Mouse (Mus musculus) cortical plate, adult 2 months (tissue): ENCODE measurements around the gene Otud6a. TPM values are rescaled to one million over a fixed set of nuclear protein-coding genes. Genes with fewer than 3 reads are reported as not detected.

ENCODE experiments used
- H3K27ac ChIP-seq: fragments of 200-500 bp; 2 replicates; pipeline ENCODE4 v1.5.1; 2012; ENCODE audit warnings: low read length, control low read depth, inconsistent platforms; ENCODE audit not compliant: insufficient read depth
- H3K4me1 ChIP-seq: fragments of 200-500 bp; 2 replicates; pipeline ENCODE4 v1.6.1; 2011; ENCODE audit warnings: low read length; ENCODE audit not compliant: control insufficient read depth, insufficient read depth
- H3K4me3 ChIP-seq: fragments of 200-500 bp; 2 replicates; pipeline ENCODE4 v1.5.1; 2011; ENCODE audit warnings: mild to moderate bottlenecking, low read length, control low read depth; ENCODE audit not compliant: insufficient read depth
- CTCF ChIP-seq: fragments of 200-500 bp; IDR thresholded peaks from 2 replicates; pipeline ENCODE4 v1.5.1; 2011; ENCODE audit warnings: mild to moderate bottlenecking, control low read depth, low read length; ENCODE audit not compliant: insufficient read depth; ENCODE audit errors: extremely low read depth
- POLR2A ChIP-seq: fragments of 200-500 bp; IDR thresholded peaks from 2 replicates; pipeline ENCODE4 v1.6.1; 2011; ENCODE audit warnings: mild to moderate bottlenecking, low read length, control low read depth; ENCODE audit not compliant: insufficient read depth; ENCODE audit errors: extremely low read depth
- polyA plus RNA-seq: library from polyadenylated mRNA; depleted of rRNA; stranded (reverse); fragments of >200 nt; gene quantifications from 2 replicates; pipeline ENCODE4 v1.2.3, GENCODE M21; 2012; rRNA removed

Gene Otud6a
- polyA plus RNA-seq, 1 experiment = not detected

DNA sequence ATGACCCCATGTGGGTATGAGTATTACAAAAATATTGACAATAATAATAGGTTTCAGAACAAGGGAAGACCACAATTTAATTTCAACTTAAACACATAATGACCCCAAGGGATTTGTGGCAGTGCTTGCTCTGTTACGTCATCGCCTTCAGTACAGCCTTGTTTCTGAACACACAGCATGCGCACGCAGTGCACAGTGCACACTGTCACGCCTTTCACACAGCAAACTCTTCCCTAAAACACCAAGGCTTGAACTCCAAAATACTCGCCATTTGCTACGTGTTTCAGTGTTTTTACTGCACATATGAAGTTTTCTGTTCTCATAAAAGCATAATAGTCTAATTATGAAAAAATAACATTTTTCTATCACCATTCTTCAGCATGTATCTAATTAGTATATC is 14.7 kb downstream of the Otud6a start:
- H3K4me3 ChIP-seq = no peak overlapping the region
- TF ChIP-seq POLR2A (no peak), CTCF (no peak)
- no peak overlapping the region for H3K27ac ChIP-seq
- H3K4me1 ChIP-seq = no peaks in the 10 kb centered on the region

DNA sequence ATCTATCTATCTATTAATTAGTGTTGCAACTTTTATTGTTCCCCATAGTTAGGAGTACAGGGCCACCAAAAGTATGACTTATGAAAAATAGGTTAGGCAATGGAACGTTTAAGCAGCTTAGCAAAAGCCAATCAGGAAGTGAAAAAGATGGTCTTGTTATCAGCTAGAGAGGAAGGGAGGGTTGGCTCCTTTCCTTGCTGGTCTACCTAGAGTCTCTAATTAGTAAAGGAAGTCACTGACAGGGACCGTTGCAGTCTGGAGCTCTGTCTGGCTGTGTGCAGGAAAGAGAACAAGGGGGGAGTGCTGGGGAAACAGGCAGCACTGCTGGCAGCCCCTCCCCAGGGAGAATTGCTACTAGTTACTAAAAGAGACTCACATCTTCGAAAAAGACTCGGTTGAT is 39.2 kb downstream of the Otud6a start:
- no peaks in the 10 kb centered on the region for H3K4me1 ChIP-seq
- no peak overlapping the region for H3K27ac ChIP-seq
- no peak overlapping the region for H3K4me3 ChIP-seq
- TF ChIP-seq CTCF (no peak), POLR2A (no peak)

DNA sequence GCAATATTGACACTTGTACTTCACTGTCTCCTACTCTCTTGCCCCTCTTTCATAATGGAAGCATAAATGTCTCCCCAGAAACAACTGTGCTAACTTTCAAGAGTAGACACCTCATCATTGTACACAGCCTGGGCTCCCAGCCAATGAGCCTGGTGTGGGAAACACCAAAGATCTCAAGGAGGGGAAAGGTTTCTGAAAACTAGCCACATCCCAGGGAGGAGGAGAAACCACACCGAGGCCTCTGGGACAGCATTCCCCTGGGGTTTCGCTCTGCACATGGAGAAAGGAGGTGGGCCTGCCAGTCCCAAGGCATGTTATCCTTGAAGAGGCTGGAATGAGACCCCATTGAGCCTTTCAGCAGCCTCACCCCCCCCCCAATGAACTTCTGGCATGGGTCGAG is 41.3 kb downstream of the Otud6a start:
- Histone ChIP-seq H3K27ac (no peak overlapping the region), H3K4me1 (no peaks in the 10 kb centered on the region), H3K4me3 (no peak overlapping the region)
- no peak for TF ChIP-seq POLR2A
- TF ChIP-seq CTCF = no peak

DNA sequence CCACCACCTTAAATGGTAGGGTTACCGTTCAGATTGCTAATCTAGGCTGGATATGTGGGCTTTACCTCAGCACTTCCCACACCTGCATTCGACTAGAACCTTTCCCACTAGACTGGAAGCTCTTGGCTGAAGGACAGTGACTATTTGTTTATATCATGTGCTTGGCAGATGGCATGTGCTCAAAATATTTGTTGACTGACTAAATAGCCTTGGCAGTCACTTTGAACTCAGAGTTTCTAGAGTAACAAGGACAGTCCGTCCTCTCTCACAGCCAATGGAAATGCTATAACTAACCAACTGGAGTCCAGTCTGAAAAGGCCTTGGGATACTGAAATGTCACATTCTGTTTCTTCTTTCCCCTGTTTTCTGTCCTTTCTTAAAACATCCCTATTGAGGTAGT is 42.7 kb downstream of the Otud6a start:
- TF ChIP-seq POLR2A (no peak), CTCF (no peak)
- Histone ChIP-seq H3K4me3 (no peak overlapping the region), H3K4me1 (no peaks in the 10 kb centered on the region), H3K27ac (no peak overlapping the region)

DNA sequence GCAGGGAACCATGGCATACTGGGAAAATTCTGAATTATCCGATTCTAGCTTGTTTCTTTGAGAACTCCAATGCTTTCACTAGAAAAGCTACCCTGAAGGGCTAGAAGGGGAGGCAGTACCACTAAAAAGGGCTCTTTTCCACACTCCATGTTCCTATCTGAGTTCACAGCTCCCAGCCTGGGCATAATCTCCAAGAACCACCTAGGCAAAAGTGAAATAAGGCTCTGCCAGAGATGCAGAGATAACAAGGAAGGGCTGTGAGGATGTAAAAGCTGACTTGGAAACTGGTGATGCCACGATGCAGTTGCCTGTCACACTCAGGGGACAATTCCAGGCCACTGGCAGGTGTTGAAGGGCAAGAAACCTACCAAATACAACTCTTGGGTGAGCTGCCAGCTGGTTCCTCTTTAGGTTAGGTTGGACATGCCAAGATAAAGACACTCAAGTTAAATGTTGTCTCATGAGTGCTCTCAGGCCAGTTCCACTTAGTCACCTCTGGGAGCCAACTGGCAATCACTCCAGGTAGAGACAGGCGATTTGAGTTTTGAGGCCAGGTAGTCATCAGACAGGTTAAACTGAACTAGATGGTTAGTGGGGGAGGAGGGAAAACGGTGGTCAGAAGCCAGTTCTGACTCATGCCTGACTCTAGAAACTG is 46.9 kb downstream of the Otud6a start:
- H3K4me1 ChIP-seq = no peaks in the 10 kb centered on the region
- H3K27ac ChIP-seq = no peak overlapping the region
- H3K4me3 ChIP-seq = no peak overlapping the region
- TF ChIP-seq CTCF (no peak), POLR2A (no peak)

Other genes with a start within 250 kb of the Otud6a start
- 0.17 and 0.31 TPM in 2 replicates for gene Awat2, start 13.7 kb downstream of the Otud6a start, polyA plus RNA-seq
- gene Igbp1, start 65.3 kb downstream of the Otud6a start, polyA plus RNA-seq = 42.9 and 46.0 TPM in 2 replicates
- 0.52 and 0.74 TPM in 2 replicates for gene Dgat2l6, start 95.8 kb downstream of the Otud6a start, polyA plus RNA-seq
- not detected in 2 replicates for gene Awat1, start 143.2 kb downstream of the Otud6a start, polyA plus RNA-seq
- 0.04 TPM in 1 of 2 replicates, not detected in the other for gene P2ry4, start 165.9 kb downstream of the Otud6a start, polyA plus RNA-seq
- 4.3 and 4.8 TPM in 2 replicates for gene Arr3, start 176.5 kb downstream of the Otud6a start, polyA plus RNA-seq
- 1.2 and 1.3 TPM in 2 replicates for gene Kif4, start 196.7 kb downstream of the Otud6a start, polyA plus RNA-seq
- 49.3 and 55.7 TPM in 2 replicates for gene Pdzd11, start 197.6 kb downstream of the Otud6a start, polyA plus RNA-seq